Mouse (Mus musculus) lung, adult 2 months (tissue): Measurements from ENCODE around the gene Vav3.

Source experiments
- CTCF ChIP-seq: fragments of 200-500 bp; IDR thresholded peaks from 2 replicates; pipeline ENCODE4 v1.5.1; 2011; ENCODE audit warnings: mild to moderate bottlenecking, low read length, control low read depth; ENCODE audit not compliant: insufficient read depth
- POLR2A ChIP-seq: fragments of 200-500 bp; IDR thresholded peaks from 2 replicates; pipeline ENCODE4 v1.6.1; 2011; ENCODE audit warnings: low read depth, mild to moderate bottlenecking, control low read depth, low read length, borderline replicate concordance; ENCODE audit errors: extremely low read depth

- TF ChIP-seq CTCF, result no peak
- TF ChIP-seq POLR2A, result no peak
These were observed 332.5 kb downstream of the Vav3 start for GRCm38 (mm10) chr3:109672925-109673324.
